Mouse (Mus musculus): ENCODE data around the gene B4galnt4. TPM values are rescaled to one million over a fixed set of nuclear protein-coding genes. Genes with fewer than 3 reads are reported as not detected.

B4galnt4 gene
- polyA plus RNA-seq, 1 experiment from 2014 or later = 15.4 TPM

DNA sequence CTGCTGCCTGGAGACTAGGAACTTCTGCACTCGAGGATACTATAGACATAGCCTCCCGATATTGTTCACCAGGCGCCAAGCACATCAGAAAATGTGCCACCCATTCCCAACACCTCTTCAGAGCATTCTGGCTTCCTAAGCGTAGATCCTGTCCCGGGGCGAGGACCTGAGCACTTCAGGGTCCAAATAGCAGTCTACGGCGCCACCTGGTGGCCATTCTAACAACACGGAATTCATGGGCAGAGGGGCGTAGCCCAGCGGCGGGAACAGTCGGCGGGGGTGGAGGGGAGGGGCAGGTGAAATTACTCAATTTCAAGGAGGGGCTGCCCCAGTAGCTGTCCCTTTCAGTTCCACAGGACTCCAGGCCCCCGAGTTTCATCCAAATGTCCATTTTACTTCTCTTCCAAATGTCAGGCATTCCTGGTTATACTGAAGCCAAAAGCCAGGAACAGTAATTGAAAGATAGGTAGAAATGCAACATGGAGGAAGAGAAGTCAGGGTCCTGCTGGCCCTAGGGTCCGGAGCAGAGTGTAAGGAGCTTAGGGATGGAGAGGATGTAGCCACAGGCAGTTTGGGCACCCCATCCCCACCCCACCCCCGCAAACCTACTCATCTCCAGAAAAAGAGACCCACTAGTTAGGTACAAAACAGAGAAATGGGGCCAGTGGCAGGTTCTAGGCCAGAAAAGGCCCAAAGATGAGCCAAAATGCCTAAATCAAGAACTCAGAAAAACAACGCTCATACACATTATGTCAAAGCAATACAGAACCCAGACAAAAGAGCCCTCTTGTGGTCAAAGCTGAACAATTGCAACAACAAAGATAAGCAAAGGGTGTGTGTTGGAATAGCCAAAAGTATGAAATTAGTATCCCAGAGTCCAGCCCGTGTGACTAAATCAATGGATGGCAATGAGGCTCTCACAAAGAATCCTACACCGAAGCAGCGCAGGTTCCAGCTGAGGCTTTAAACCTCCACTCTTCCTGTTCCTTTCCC lies 12.4 kb upstream of the B4galnt4 start:
- Histone ChIP-seq H3K4me3 (replicated peaks) (peak overlapping the region; percentile 35), H3K9me3 (replicated peaks) (no peaks in the 10 kb centered on the region), H3K36me3 (no peaks in the 10 kb centered on the region), H3K27me3 (no peaks in the 10 kb centered on the region), H3K4me2 (peak overlapping the region; percentile 82), H3K27ac (peak overlapping the region; percentile 94), H3K9ac (peak overlapping the region; percentile 42; the same call in 1 of the 2 replicates), H3K4me1 (peaks cover 20% of the 10 kb centered on the region)
- ATAC-seq (replicated peaks; ENCODE audit: low FRiP score) = peak; percentile 91
- 10% methylated on average over 21 of the region's 21 CpGs for WGBS

DNA sequence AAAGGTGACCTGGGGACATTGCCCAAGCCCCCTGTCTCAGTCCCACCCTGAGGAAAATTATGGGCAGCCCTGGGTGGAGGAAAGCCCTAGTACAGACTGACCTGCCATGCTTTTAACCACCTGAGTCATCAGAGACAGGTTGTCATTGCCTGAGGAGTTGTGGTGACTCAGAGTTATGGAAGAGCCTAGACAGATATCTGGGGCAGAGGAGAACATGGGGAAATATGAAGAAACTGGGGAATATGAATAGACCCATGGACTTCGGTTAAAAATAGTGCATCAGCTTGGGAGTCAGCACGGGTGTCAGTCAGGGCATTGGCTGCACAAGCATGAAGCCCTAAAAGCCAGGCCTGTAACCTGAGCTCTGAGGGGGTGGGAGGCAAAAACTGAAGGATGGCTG lies 11.6 kb upstream of the B4galnt4 start:
- H3K27me3 ChIP-seq = no peaks in the 10 kb centered on the region
- WGBS = 85% methylated on average over 2 of the region's 2 CpGs
- H3K4me3 ChIP-seq (replicated peaks) = no peak overlapping the region
- no peaks in the 10 kb centered on the region for H3K9me3 ChIP-seq (replicated peaks)
- no peak overlapping the region for H3K9ac ChIP-seq
- no peak overlapping the region for H3K4me2 ChIP-seq
- H3K4me1 ChIP-seq = peaks cover 20% of the 10 kb centered on the region
- ATAC-seq (replicated peaks; ENCODE audit: low FRiP score) = no peak
- no peaks in the 10 kb centered on the region for H3K36me3 ChIP-seq
- no peak overlapping the region for H3K27ac ChIP-seq

DNA sequence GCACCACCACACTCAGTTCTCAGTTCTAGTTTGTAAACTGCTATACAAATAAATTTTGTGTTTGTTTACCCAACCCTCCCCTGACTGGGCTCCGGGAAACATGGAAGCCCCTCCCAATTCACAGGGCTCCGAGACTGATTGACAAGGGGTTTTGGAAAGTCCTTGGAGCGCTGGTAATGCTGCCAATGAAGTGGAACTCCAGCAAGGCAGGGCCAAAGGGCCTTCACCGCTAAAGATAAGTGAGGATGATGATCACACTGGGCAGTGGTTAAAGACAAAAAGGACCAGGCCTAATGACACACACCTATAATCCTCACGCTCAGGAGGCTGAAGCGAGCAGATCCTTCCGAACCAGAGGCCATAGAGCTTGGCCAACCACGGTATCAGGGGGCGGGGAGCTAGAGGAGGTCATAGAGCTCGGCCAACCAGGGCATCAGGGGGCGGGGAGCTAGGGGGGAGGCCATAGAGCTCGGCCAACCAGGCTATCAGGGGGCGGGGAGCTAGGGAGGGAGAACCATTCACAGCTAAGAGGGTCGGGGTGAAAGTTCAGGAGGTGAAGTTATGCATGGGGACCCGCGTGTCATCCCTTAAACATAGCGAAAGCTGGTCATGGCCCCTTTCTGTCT lies 9.7 kb upstream of the B4galnt4 start:
- Histone ChIP-seq H3K27me3 (no peaks in the 10 kb centered on the region), H3K9me3 (replicated peaks) (no peaks in the 10 kb centered on the region), H3K36me3 (no peaks in the 10 kb centered on the region), H3K4me3 (replicated peaks) (no peak overlapping the region), H3K27ac (no peak overlapping the region), H3K9ac (no peak overlapping the region), H3K4me1 (peaks cover 20% of the 10 kb centered on the region), H3K4me2 (no peak overlapping the region)
- WGBS = 74% methylated on average over 17 of the region's 17 CpGs
- no peak for ATAC-seq (replicated peaks; ENCODE audit: low FRiP score)

DNA sequence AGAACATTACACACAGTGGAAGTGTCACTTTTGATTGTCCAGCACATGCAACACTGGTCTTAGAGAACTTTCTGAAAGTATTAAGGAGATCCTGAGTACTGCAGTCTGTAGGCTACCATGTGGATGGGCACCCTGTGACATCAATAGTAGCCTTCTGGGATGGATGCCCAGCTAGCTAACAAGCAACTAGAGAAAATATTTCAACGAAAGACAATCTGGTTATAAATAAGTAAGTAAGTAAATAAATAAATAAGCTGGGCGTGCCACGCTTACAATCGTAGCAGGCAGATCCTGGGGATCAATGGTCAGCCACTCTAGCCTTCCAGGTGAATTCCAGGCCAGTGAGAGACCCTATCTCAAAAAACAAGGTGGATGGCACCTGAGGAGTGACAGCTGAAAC lies 8.9 kb upstream of the B4galnt4 start:
- Histone ChIP-seq H3K27me3 (no peaks in the 10 kb centered on the region), H3K4me3 (replicated peaks) (no peak overlapping the region), H3K4me1 (peaks cover 15% of the 10 kb centered on the region), H3K9ac (no peak overlapping the region), H3K36me3 (no peaks in the 10 kb centered on the region), H3K4me2 (no peak overlapping the region), H3K9me3 (replicated peaks) (no peaks in the 10 kb centered on the region), H3K27ac (no peak overlapping the region)
- no peak for ATAC-seq (replicated peaks; ENCODE audit: low FRiP score)
- 87% methylated on average over 4 of the region's 4 CpGs for WGBS

- Histone ChIP-seq H3K4me2 (no peak overlapping the region), H3K9me3 (replicated peaks) (no peaks in the 10 kb centered on the region), H3K9ac (no peak overlapping the region), H3K4me1 (peaks cover 11% of the 10 kb centered on the region), H3K4me3 (replicated peaks) (no peak overlapping the region), H3K27ac (no peak overlapping the region), H3K27me3 (no peaks in the 10 kb centered on the region), H3K36me3 (no peaks in the 10 kb centered on the region)
- WGBS = 82% methylated on average over 2 of the region's 2 CpGs
- ATAC-seq (replicated peaks; ENCODE audit: low FRiP score) = no peak
Observed at GRCm38 (mm10) chr7:141052421-141052820, 8.5 kb upstream of the B4galnt4 start.

- peaks cover 7% of the 10 kb centered on the region for H3K4me1 ChIP-seq
- no peak overlapping the region for H3K4me3 ChIP-seq (replicated peaks)
- no peak overlapping the region for H3K4me2 ChIP-seq
- no peaks in the 10 kb centered on the region for H3K36me3 ChIP-seq
- no peak overlapping the region for H3K27ac ChIP-seq
- peaks cover 6% of the 10 kb centered on the region; the same call in 1 of the 2 replicates for H3K27me3 ChIP-seq
- H3K9ac ChIP-seq = no peak overlapping the region
- 84% methylated on average over 4 of the region's 4 CpGs for WGBS
- no peaks in the 10 kb centered on the region for H3K9me3 ChIP-seq (replicated peaks)
- no peak for ATAC-seq (replicated peaks; ENCODE audit: low FRiP score)
Observed at GRCm38 (mm10) chr7:141055785-141056184, 5.1 kb upstream of the B4galnt4 start.

GRCm38 (mm10) chr7:141056976-141057375 lies 3.9 kb upstream of the B4galnt4 start:
- Histone ChIP-seq H3K27me3 (peaks cover 9% of the 10 kb centered on the region), H3K27ac (no peak overlapping the region), H3K4me1 (peaks cover 16% of the 10 kb centered on the region), H3K9ac (no peak overlapping the region), H3K9me3 (replicated peaks) (no peaks in the 10 kb centered on the region), H3K36me3 (no peaks in the 10 kb centered on the region), H3K4me3 (replicated peaks) (no peak overlapping the region), H3K4me2 (no peak overlapping the region)
- WGBS = 86% methylated on average over 6 of the region's 6 CpGs
- no peak for ATAC-seq (replicated peaks; ENCODE audit: low FRiP score)

GRCm38 (mm10) chr7:141057541-141057940 lies 3.4 kb upstream of the B4galnt4 start:
- H3K4me3 ChIP-seq (replicated peaks) = no peak overlapping the region
- 91% methylated on average over 1 of the region's 1 CpGs for WGBS

DNA sequence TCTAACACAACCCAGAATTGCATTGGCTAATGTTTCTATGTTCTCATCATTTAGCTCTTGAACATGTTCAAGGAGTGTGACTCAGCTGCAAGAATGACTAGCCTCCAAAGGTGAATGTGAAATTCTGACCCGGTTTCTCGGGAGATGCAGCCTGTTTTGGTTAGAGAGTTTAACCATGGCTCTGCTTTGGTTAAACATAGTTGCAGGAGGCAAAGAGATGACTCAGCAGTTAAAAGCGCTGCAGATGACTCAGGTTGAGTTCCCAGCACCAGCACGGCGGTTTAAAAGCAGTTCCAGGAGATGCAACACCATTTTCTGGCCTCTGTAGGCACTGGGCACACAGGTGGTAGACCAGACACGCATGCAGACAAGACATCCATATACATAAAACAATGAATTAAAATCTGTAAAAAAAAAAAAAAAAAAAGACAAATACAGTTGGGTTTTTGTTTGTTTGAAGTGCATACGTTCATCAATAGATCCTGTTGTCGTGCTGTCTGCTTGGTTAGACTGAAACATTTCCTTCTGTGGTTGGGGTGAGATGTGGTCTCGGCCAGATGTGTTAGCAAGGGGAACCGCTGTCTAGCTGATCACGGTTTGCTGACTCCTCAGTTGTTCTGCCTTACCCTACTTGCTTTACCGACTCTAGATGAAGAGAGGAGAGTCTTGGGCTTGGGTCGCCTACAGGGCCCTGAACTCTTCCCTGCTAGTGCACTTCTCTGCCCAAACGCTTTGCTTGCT lies 2.1 kb upstream of the B4galnt4 start:
- ATAC-seq (replicated peaks; ENCODE audit: low FRiP score) = no peak
- no peaks in the 10 kb centered on the region for H3K9me3 ChIP-seq (replicated peaks)
- no peak overlapping the region for H3K4me2 ChIP-seq
- 88% methylated on average over 14 of the region's 14 CpGs for WGBS
- H3K27me3 ChIP-seq = peaks cover 9% of the 10 kb centered on the region
- H3K4me1 ChIP-seq = peaks cover 23% of the 10 kb centered on the region
- H3K27ac ChIP-seq = no peak overlapping the region
- H3K9ac ChIP-seq = no peak overlapping the region
- peaks cover under 1% of the 10 kb centered on the region; the same call in 1 of the 2 replicates for H3K36me3 ChIP-seq
- H3K4me3 ChIP-seq (replicated peaks) = no peak overlapping the region

More at GRCm38 (mm10) chr7:141057541-141057940, 3.4 kb upstream of the B4galnt4 start:
- no peak overlapping the region for H3K27ac ChIP-seq
- H3K9ac ChIP-seq = no peak overlapping the region
- no peak for ATAC-seq (replicated peaks; ENCODE audit: low FRiP score)
- no peaks in the 10 kb centered on the region for H3K36me3 ChIP-seq
- H3K9me3 ChIP-seq (replicated peaks) = no peaks in the 10 kb centered on the region
- no peak overlapping the region for H3K4me2 ChIP-seq
- peaks cover 21% of the 10 kb centered on the region for H3K4me1 ChIP-seq
- H3K27me3 ChIP-seq = peaks cover 9% of the 10 kb centered on the region

DNA sequence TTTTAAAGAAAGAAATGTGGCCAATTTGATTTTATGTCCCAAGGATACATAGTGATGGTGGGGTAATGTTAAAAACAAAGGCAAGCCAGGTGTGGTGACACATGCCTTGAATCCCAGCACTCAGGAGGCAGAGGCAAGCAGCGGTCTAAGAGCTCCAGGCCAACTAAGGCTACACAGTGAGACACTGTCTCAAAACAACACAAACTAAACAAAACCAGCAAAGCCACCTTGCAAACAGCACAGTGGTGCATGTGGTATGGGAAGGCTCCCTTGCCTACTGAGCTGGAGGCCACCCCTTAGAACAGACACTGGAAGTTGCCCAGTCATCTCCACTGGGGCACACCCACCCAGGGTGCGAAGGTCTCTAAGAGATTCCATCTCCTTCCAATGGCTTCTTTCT lies 975 bp upstream of the B4galnt4 start:
- WGBS = 62% methylated on average over 2 of the region's 2 CpGs
- H3K27me3 ChIP-seq = peaks cover 9% of the 10 kb centered on the region
- no peak overlapping the region for H3K9ac ChIP-seq
- no peaks in the 10 kb centered on the region for H3K9me3 ChIP-seq (replicated peaks)
- peaks cover 26% of the 10 kb centered on the region for H3K4me1 ChIP-seq
- peak overlapping the region; percentile 77 for H3K4me3 ChIP-seq (replicated peaks)
- peaks cover 11% of the 10 kb centered on the region for H3K36me3 ChIP-seq
- ATAC-seq (replicated peaks; ENCODE audit: low FRiP score) = no peak
- H3K4me2 ChIP-seq = peak overlapping the region; percentile 98
- no peak overlapping the region for H3K27ac ChIP-seq

GRCm38 (mm10) chr7:141061269-141061692 lies 377 bp downstream of the B4galnt4 start:
- Histone ChIP-seq H3K9ac (peak overlapping the region; percentile 72), H3K4me1 (peaks cover 26% of the 10 kb centered on the region), H3K36me3 (peaks cover 20% of the 10 kb centered on the region), H3K27me3 (peaks cover 9% of the 10 kb centered on the region), H3K27ac (peak overlapping the region; percentile 42; the same call in 1 of the 2 replicates), H3K4me2 (peak overlapping the region; percentile 98), H3K4me3 (replicated peaks) (peak overlapping the region; percentile 77), H3K9me3 (replicated peaks) (no peaks in the 10 kb centered on the region)
- peak; percentile 68 for ATAC-seq (replicated peaks; ENCODE audit: low FRiP score)
- under 1% methylated on average over 37 of the region's 37 CpGs for WGBS

Data from kidney, embryonic 15.5 days (tissue).